Comparison of ENCODE assay signal across 9 mouse cellular contexts in the genomic region with DNA sequence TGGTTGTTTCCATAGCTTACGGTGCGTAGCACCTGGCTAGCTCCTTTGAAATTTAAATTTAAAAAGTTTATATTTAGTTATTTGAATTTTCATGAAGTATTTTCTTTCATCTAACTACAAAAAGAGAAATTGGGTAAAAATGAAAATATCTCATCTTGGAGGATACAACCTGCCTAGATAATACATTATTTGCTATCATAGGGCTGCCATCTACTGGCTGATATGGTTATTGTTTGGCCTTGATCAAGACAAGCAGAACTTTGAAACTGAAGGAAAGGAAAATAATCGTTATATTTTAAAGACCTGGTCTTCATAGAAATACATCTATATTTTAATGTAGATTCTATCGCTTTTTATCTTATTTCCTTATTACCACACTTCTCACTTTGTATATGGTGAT.
DNase-seq lines count a peak whose midpoint lies in the region; ATAC-seq and TF ChIP-seq lines count a peak whose summit lies in the region.
"Had no signal": no experiment of that assay in that cellular context is flagged by ENCODE, and none has a peak within 500 bp of the region (broad histone marks: within the 10 kb centered on the region; RNA-seq: fewer than 3 reads in every experiment).

No protein-coding gene starts in this region.

- TF ChIP-seq EP300 in CH12.LX (IDR thresholded peaks at IDR 0.05; ENCODE audit: low read length) = no peak

- ATAC-seq in kidney, postnatal 0 days (replicated peaks; ENCODE audit: low FRiP score, low read depth) = no peak

- H3K4me2 ChIP-seq in kidney, postnatal 0 days (ENCODE audit: low read length) = no peak overlapping the region
- no peak overlapping the region for H3K4me2 ChIP-seq in CH12.LX (ENCODE audit: insufficient read depth, low read depth, poor library complexity, severe bottlenecking)
- H3K4me2 ChIP-seq: lung, embryonic 15.5 days had no signal

- 75% methylated on average over 4 of the region's 4 CpGs for WGBS in kidney, postnatal 0 days
- WGBS in large intestine, adult 2 months = 67% methylated on average over 4 of the region's 4 CpGs

- DNase-seq in kidney, postnatal 0 days (ENCODE audit: low spot score) = peak; percentile 43
- DNase-seq in kidney, adult 18-20 months = no peak
- DNase-seq in 3T3-L1 (ENCODE audit: low read depth, low spot score) (peak; percentile 78), CH12.LX (ENCODE audit: extremely low read depth) (no peak)
- peak; percentile 6 for DNase-seq in large intestine, adult 2 months (ENCODE audit: low read depth, low spot score)
- DNase-seq in spleen, postnatal 36 days (ENCODE audit: low spot score in 2 of 2) = no peak
- no peak for DNase-seq in adrenal gland, postnatal 14 days
- no peak for DNase-seq in T-cell, adult 2 months (ENCODE audit: low spot score)

- in situ Hi-C loops in CH12.LX (cut with MboI; ENCODE audit: low pct_ligation_motif_present, low pct_unique_long_range_greater_than_20kb, low sequenced_read_pairs) = no loop called here

- H3K4me1 ChIP-seq in kidney, postnatal 0 days (replicated peaks; ENCODE audit: insufficient read depth, low read length) = no peaks in the 10 kb centered on the region
- no peaks in the 10 kb centered on the region for H3K4me1 ChIP-seq in CH12.LX (ENCODE audit: control insufficient read depth in 1 of 2, insufficient read depth in 2 of 2)

- no peaks in the 10 kb centered on the region for H3K27me3 ChIP-seq in kidney, postnatal 0 days (ENCODE audit: insufficient read depth, low read length)
- H3K27me3 ChIP-seq in CH12.LX (replicated peaks) = no peaks in the 10 kb centered on the region
- H3K27me3 ChIP-seq: lung, embryonic 15.5 days had no signal

- no peak for TF ChIP-seq POLR2A in CH12.LX (IDR thresholded peaks at IDR 0.05; ENCODE audit: low read depth, low read length)

- dilution Hi-C loops in CH12.LX (cut with MboI; ENCODE audit: extremely low pct_ligation_motif_present, extremely low pct_unique_long_range_greater_than_20kb, low sequenced_read_pairs) = no loop called here

- no peak overlapping the region for H3K9ac ChIP-seq in kidney, postnatal 0 days (ENCODE audit: low read depth, low read length)
- H3K9ac ChIP-seq in CH12.LX (ENCODE audit: insufficient read depth, low read depth) = no peak overlapping the region
- H3K9ac ChIP-seq: lung, embryonic 15.5 days had no signal

- H3K79me2 ChIP-seq in CH12.LX (replicated peaks; ENCODE audit: control insufficient read depth, extremely low read depth, insufficient read depth, poor library complexity, severe bottlenecking) = no peaks in the 10 kb centered on the region

- H3K27ac ChIP-seq in kidney, postnatal 0 days = no peak overlapping the region
- no peak overlapping the region for H3K27ac ChIP-seq in CH12.LX (ENCODE audit: insufficient read depth, low read depth)
- H3K27ac ChIP-seq: lung, embryonic 15.5 days had no signal

- H3K4me3 ChIP-seq in kidney, postnatal 0 days (replicated peaks; ENCODE audit: low read depth, low read length) = no peak overlapping the region
- no peak overlapping the region for H3K4me3 ChIP-seq in CH12.LX (replicated peaks in 1 of 3; ENCODE audit: low read depth in 2 of 3, low read length in 2 of 3, poor library complexity in 1 of 3)
- H3K4me3 ChIP-seq: lung, embryonic 15.5 days had no signal

- peak; percentile 8 for TF ChIP-seq RAD21 in CH12.LX (IDR thresholded peaks at IDR 0.05; ENCODE audit: low read depth, low read length)

- no peaks in the 10 kb centered on the region for H3K36me3 ChIP-seq in kidney, postnatal 0 days (ENCODE audit: insufficient read depth, low read length)
- H3K36me3 ChIP-seq in CH12.LX (replicated peaks in 1 of 2; ENCODE audit: control insufficient read depth in 1 of 2, insufficient read depth in 1 of 2, low read length in 1 of 2) = no peaks in the 10 kb centered on the region
- H3K36me3 ChIP-seq: lung, embryonic 15.5 days had no signal

- TF ChIP-seq CTCF in kidney, postnatal 0 days (IDR thresholded peaks at IDR 0.05; ENCODE audit: low read depth) = peak; percentile 67
- 0 out of 4 replicates have a peak, but pooled peaks of 1 of the 2 experiments have one; percentile 9 for TF ChIP-seq CTCF in CH12.LX (conservative IDR thresholded peaks at IDR 0.05 in 1 of 2, IDR thresholded peaks at IDR 0.05 in 1 of 2; ENCODE audit: low read depth in 2 of 2, low read length in 2 of 2)

- no peaks in the 10 kb centered on the region for H3K9me3 ChIP-seq in kidney, postnatal 0 days (replicated peaks; ENCODE audit: low read length)
- peaks cover 30% of the 10 kb centered on the region for H3K9me3 ChIP-seq in CH12.LX (replicated peaks; ENCODE audit: low read length)
- H3K9me3 ChIP-seq: lung, embryonic 15.5 days had no signal

TF ChIP-seq in CH12.LX, 34 proteins besides CTCF, POLR2A, EP300 and RAD21:
- TF ChIP-seq JUN (IDR thresholded peaks at IDR 0.05; ENCODE audit: insufficient read depth, low read depth, low read length) = no peak
- TF ChIP-seq CHD1 (IDR thresholded peaks at IDR 0.05; ENCODE audit: low read depth, low read length) = no peak
- no peak for TF ChIP-seq HCFC1 (IDR thresholded peaks at IDR 0.05; ENCODE audit: low read depth, low read length)
- TF ChIP-seq SIN3A (IDR thresholded peaks at IDR 0.05; ENCODE audit: low read length) = no peak
- TF ChIP-seq MYC (IDR thresholded peaks at IDR 0.05; ENCODE audit: low read depth, low read length) = no peak
- TF ChIP-seq ELF1 (IDR thresholded peaks at IDR 0.05; ENCODE audit: low read depth, low read length) = no peak
- TF ChIP-seq MXI1 (IDR thresholded peaks at IDR 0.05; ENCODE audit: low read depth, low read length) = no peak
- no peak for TF ChIP-seq USF1 (IDR thresholded peaks at IDR 0.05; ENCODE audit: low read depth, low read length)
- TF ChIP-seq ETS1 (conservative IDR thresholded peaks at IDR 0.05; ENCODE audit: low read depth, low read length) = no peak
- no peak for TF ChIP-seq E2F4 (IDR thresholded peaks at IDR 0.05; ENCODE audit: insufficient replicate concordance, low read depth, low read length)
- TF ChIP-seq MAFK (IDR thresholded peaks at IDR 0.05; ENCODE audit: insufficient replicate concordance, low read length) = no peak
- TF ChIP-seq ZMIZ1 (IDR thresholded peaks at IDR 0.05; ENCODE audit: low read depth, low read length) = no peak
- TF ChIP-seq NRF1 (IDR thresholded peaks at IDR 0.05; ENCODE audit: low read depth, low read length) = no peak

Comparison
In these comparisons a context has a peak if more than half of its experiments do, and no peak if none do; other contexts are left out.
1. DNase-seq: peak in kidney, postnatal 0 days (single experiment), 3T3-L1 (single experiment) and large intestine, adult 2 months (single experiment); none in kidney, adult 18-20 months (single experiment), CH12.LX (single experiment), spleen, postnatal 36 days (0 of 2), adrenal gland, postnatal 14 days (single experiment) and T-cell, adult 2 months (single experiment).